Mouse (Mus musculus): ENCODE results near the gene Cyp2d11. TPM values are rescaled to one million over a fixed set of nuclear protein-coding genes. Genes with fewer than 3 reads are reported as not detected.

Cyp2d11 gene
- polyA plus RNA-seq, 1 experiment from 2014 or later = not detected

Small RNA genes lying within 50 kb of the gene (microRNA-seq; reads per million reads assigned to microRNA genes)
- gene Gm25990 = not detected
- gene Gm27331 = not detected
- not detected for gene Mir7684

Other genes starting within 250 kb of the Cyp2d11 start
- 230 and 244 TPM in 2 replicates for gene Srebf2, start 246.8 kb downstream of the Cyp2d11 start, polyA plus RNA-seq (2016; fragmentation: Nextera tagmentation; extraction: Ambion mirVana)
- gene Shisa8, start 181.2 kb downstream of the Cyp2d11 start, polyA plus RNA-seq (2016; fragmentation: Nextera tagmentation; extraction: Ambion mirVana) = 1.6 and 1.7 TPM in 2 replicates
- gene Tnfrsf13c, start 169.7 kb downstream of the Cyp2d11 start, polyA plus RNA-seq (2016; fragmentation: Nextera tagmentation; extraction: Ambion mirVana) = 0.18 and 0.34 TPM in 2 replicates
- gene Cenpm, start 149.3 kb downstream of the Cyp2d11 start, polyA plus RNA-seq (2016; fragmentation: Nextera tagmentation; extraction: Ambion mirVana) = 51.1 and 51.4 TPM in 2 replicates
- 1.3 and 1.6 TPM in 2 replicates for gene 1500009C09Rik, start 141.6 kb downstream of the Cyp2d11 start, polyA plus RNA-seq (2016; fragmentation: Nextera tagmentation; extraction: Ambion mirVana)
- gene Sept3, start 119.1 kb downstream of the Cyp2d11 start, polyA plus RNA-seq (2016; fragmentation: Nextera tagmentation; extraction: Ambion mirVana) = 234 and 254 TPM in 2 replicates
- gene Wbp2nl, start 95.1 kb downstream of the Cyp2d11 start, polyA plus RNA-seq (2016; fragmentation: Nextera tagmentation; extraction: Ambion mirVana) = not detected in 2 replicates
- 26.7 and 29.7 TPM in 2 replicates for gene Naga, start 55.1 kb downstream of the Cyp2d11 start, polyA plus RNA-seq (2016; fragmentation: Nextera tagmentation; extraction: Ambion mirVana)
- 5.3 and 6.2 TPM in 2 replicates for gene Pheta2, start 55.1 kb downstream of the Cyp2d11 start, polyA plus RNA-seq (2016; fragmentation: Nextera tagmentation; extraction: Ambion mirVana)
- 250 and 259 TPM in 2 replicates for gene Smdt1, start 55.1 kb downstream of the Cyp2d11 start, polyA plus RNA-seq (2016; fragmentation: Nextera tagmentation; extraction: Ambion mirVana)
- gene Ndufa6, start 39.7 kb downstream of the Cyp2d11 start, polyA plus RNA-seq (2016; fragmentation: Nextera tagmentation; extraction: Ambion mirVana) = 266 and 295 TPM in 2 replicates
- 4.0 and 4.8 TPM in 2 replicates for gene Cyp2d22, start 13.8 kb downstream of the Cyp2d11 start, polyA plus RNA-seq (2016; fragmentation: Nextera tagmentation; extraction: Ambion mirVana)
- not detected in 2 replicates for gene Cyp2d10, start 13.2 kb upstream of the Cyp2d11 start, polyA plus RNA-seq (2016; fragmentation: Nextera tagmentation; extraction: Ambion mirVana)
- not detected in 2 replicates for gene Cyp2d9, start 39.4 kb upstream of the Cyp2d11 start, polyA plus RNA-seq (2016; fragmentation: Nextera tagmentation; extraction: Ambion mirVana)
- not detected in 2 replicates for gene Cyp2d12, start 161.1 kb upstream of the Cyp2d11 start, polyA plus RNA-seq (2016; fragmentation: Nextera tagmentation; extraction: Ambion mirVana)
- not detected in 2 replicates for gene Cyp2d34, start 226.9 kb upstream of the Cyp2d11 start, polyA plus RNA-seq (2016; fragmentation: Nextera tagmentation; extraction: Ambion mirVana)

Measured in hindbrain, embryonic 12.5 days (tissue).